ENCODE assay signal across 8 mouse cellular contexts in the genomic region with DNA sequence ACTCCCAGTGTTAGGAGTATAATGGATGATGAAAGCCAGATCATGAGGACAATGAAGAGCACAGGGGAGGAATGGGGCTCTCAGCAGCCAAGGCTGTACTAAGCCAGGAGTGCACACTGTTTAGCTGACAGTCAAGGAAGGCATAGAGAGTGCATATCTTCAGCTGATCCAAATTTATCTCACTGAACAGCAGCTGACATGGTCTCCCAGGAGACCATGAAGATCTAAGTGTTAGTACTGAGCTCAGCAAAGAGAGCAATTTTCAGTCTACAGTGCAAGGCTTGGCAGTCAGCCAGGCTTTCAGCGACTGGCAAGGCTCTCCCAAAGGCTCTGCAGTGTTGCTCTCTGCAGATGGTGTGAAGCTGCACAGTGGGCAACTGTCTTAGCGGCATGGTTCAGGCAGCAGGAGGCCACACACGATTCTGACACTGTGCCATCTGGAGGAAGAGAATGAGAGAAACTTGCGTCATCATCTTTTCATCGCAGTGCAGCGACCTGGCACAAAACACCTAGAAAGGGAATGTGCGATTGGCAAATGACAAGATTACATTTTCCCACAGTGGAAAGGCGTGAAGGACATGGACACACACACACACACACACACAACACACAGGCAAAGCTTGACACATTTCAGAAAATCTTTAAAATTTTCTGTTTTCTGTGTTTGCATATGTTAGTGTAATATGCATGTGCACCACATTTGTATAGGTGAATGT.
DNase-seq lines count a peak whose midpoint lies in the region; ATAC-seq and TF ChIP-seq lines count a peak whose summit lies in the region.

No protein-coding gene starts in this region.

- intact Hi-C loops in heart, adult 2 months (cut with DNase I): no loop called here

- ATAC-seq in liver, embryonic 12.5 days: no peak
- ATAC-seq in embryonic facial prominence, embryonic 12.5 days (ENCODE audit: insufficient number of reproducible peaks, insufficient read depth, low FRiP score, low TSS enrichment): 0 out of 2 replicates have a peak, but pooled peaks have one; percentile 56
- peak; percentile 32; the same call in 1 of the 2 replicates for ATAC-seq in kidney, embryonic 14.5 days (ENCODE audit: low FRiP score, low TSS enrichment)
- ATAC-seq in liver, embryonic 16.5 days (ENCODE audit: low read depth): peak; percentile 24; the same call in 1 of the 2 replicates

- no peaks in the 10 kb centered on the region for H3K79me2 ChIP-seq in liver, adult 2 months (ENCODE audit: control insufficient read depth, insufficient read depth, low read length)
- no peaks in the 10 kb centered on the region for H3K79me2 ChIP-seq in heart, adult 2 months (replicated peaks; ENCODE audit: control insufficient read depth, insufficient read depth, low read length)

- H3K4me3 ChIP-seq in liver, adult 2 months (ENCODE audit: insufficient read depth, low read depth, low read length): no peak overlapping the region
- no peak overlapping the region for H3K4me3 ChIP-seq in liver, embryonic 12.5 days
- no peak overlapping the region for H3K4me3 ChIP-seq in embryonic facial prominence, embryonic 12.5 days
- H3K4me3 ChIP-seq in heart, adult 2 months: no peak overlapping the region
- no peak overlapping the region for H3K4me3 ChIP-seq in kidney, embryonic 14.5 days (ENCODE audit: low read length)
- no peak overlapping the region for H3K4me3 ChIP-seq in liver, embryonic 16.5 days (ENCODE audit: low read depth, low read length)

- H3K9ac ChIP-seq in liver, adult 2 months (ENCODE audit: low read depth, low read length): no peak overlapping the region
- no peak overlapping the region for H3K9ac ChIP-seq in liver, embryonic 12.5 days
- H3K9ac ChIP-seq in embryonic facial prominence, embryonic 12.5 days: no peak overlapping the region
- no peak overlapping the region for H3K9ac ChIP-seq in heart, adult 2 months (ENCODE audit: low read depth, low read length)
- no peak overlapping the region for H3K9ac ChIP-seq in kidney, embryonic 14.5 days (ENCODE audit: low read depth, low read length)
- no peak overlapping the region for H3K9ac ChIP-seq in liver, embryonic 16.5 days (ENCODE audit: low read depth, low read length)

- 8% methylated on average over 8 of the region's 8 CpGs for WGBS in liver, adult 2 months
- 79% methylated on average over 8 of the region's 8 CpGs for WGBS in liver, embryonic 12.5 days (ENCODE audit: insufficient replicate concordance)
- WGBS in embryonic facial prominence, embryonic 12.5 days: 77% methylated on average over 8 of the region's 8 CpGs
- WGBS in heart, adult 2 months: 25% methylated on average over 8 of the region's 8 CpGs
- 86% methylated on average over 8 of the region's 8 CpGs for WGBS in kidney, embryonic 14.5 days
- 68% methylated on average over 8 of the region's 8 CpGs for WGBS in liver, embryonic 16.5 days (ENCODE audit: insufficient replicate concordance)

- peak; percentile 78 for DNase-seq in liver, adult 2 months (ENCODE audit: extremely low read depth, low read depth, low spot score)
- peak; percentile 54 to 71 for DNase-seq in heart, adult 2 months
- peak; percentile 33 for DNase-seq in ovary, postnatal 14 days (ENCODE audit: low spot score)
- peak; percentile 39 for DNase-seq in thymus, postnatal 4 days

- no peak for TF ChIP-seq EP300 in heart, adult 2 months (IDR thresholded peaks at IDR 0.05; ENCODE audit: insufficient read depth, low read depth, low read length)

- H3K4me2 ChIP-seq in liver, embryonic 12.5 days: no peak overlapping the region
- no peak overlapping the region for H3K4me2 ChIP-seq in embryonic facial prominence, embryonic 12.5 days (replicated peaks)
- H3K4me2 ChIP-seq in kidney, embryonic 14.5 days (replicated peaks; ENCODE audit: low read depth, low read length): no peak overlapping the region
- no peak overlapping the region for H3K4me2 ChIP-seq in liver, embryonic 16.5 days (ENCODE audit: low read depth, low read length)

- H3K27ac ChIP-seq in liver, adult 2 months (replicated peaks; ENCODE audit: insufficient read depth, low read depth, low read length): no peak overlapping the region
- no peak overlapping the region for H3K27ac ChIP-seq in liver, embryonic 12.5 days
- 0 out of 2 replicates have a peak overlapping the region, but pooled peaks have one; percentile 11 for H3K27ac ChIP-seq in embryonic facial prominence, embryonic 12.5 days
- no peak overlapping the region for H3K27ac ChIP-seq in heart, adult 2 months
- H3K27ac ChIP-seq in kidney, embryonic 14.5 days (ENCODE audit: low read depth, low read length): no peak overlapping the region
- H3K27ac ChIP-seq in liver, embryonic 16.5 days (ENCODE audit: low read length): no peak overlapping the region

- no peaks in the 10 kb centered on the region for H3K27me3 ChIP-seq in liver, adult 2 months (ENCODE audit: control insufficient read depth, insufficient read depth, low read length)
- no peaks in the 10 kb centered on the region for H3K27me3 ChIP-seq in liver, embryonic 12.5 days (replicated peaks)
- no peaks in the 10 kb centered on the region for H3K27me3 ChIP-seq in embryonic facial prominence, embryonic 12.5 days
- H3K27me3 ChIP-seq in heart, adult 2 months (ENCODE audit: control insufficient read depth, insufficient read depth, low read length): no peaks in the 10 kb centered on the region
- no peaks in the 10 kb centered on the region for H3K27me3 ChIP-seq in kidney, embryonic 14.5 days (ENCODE audit: control insufficient read depth, insufficient read depth, low read length)
- no peaks in the 10 kb centered on the region for H3K27me3 ChIP-seq in liver, embryonic 16.5 days (ENCODE audit: control insufficient read depth, insufficient read depth, low read depth, low read length)

- no peak for TF ChIP-seq CTCF in liver, adult 2 months (IDR thresholded peaks at IDR 0.05; ENCODE audit: low read depth, low read length)
- TF ChIP-seq CTCF in heart, adult 2 months (IDR thresholded peaks at IDR 0.05): no peak

- no peaks in the 10 kb centered on the region for H3K9me3 ChIP-seq in liver, embryonic 12.5 days (replicated peaks)
- no peaks in the 10 kb centered on the region for H3K9me3 ChIP-seq in embryonic facial prominence, embryonic 12.5 days
- H3K9me3 ChIP-seq in kidney, embryonic 14.5 days (ENCODE audit: control insufficient read depth, low read length): no peaks in the 10 kb centered on the region
- H3K9me3 ChIP-seq in liver, embryonic 16.5 days (replicated peaks; ENCODE audit: control insufficient read depth, low read length): no peaks in the 10 kb centered on the region

- peaks cover 7% of the 10 kb centered on the region for H3K4me1 ChIP-seq in liver, adult 2 months (ENCODE audit: control insufficient read depth, insufficient read depth, low read length)
- H3K4me1 ChIP-seq in liver, embryonic 12.5 days: no peaks in the 10 kb centered on the region
- no peaks in the 10 kb centered on the region for H3K4me1 ChIP-seq in embryonic facial prominence, embryonic 12.5 days
- H3K4me1 ChIP-seq in heart, adult 2 months (ENCODE audit: control insufficient read depth, insufficient read depth, low read length): peaks cover 4% of the 10 kb centered on the region
- H3K4me1 ChIP-seq in kidney, embryonic 14.5 days (ENCODE audit: control insufficient read depth, insufficient read depth, low read length): no peaks in the 10 kb centered on the region
- no peaks in the 10 kb centered on the region for H3K4me1 ChIP-seq in liver, embryonic 16.5 days (ENCODE audit: control insufficient read depth, low read depth, low read length)

- TF ChIP-seq POLR2A in liver, adult 2 months (IDR thresholded peaks at IDR 0.05; ENCODE audit: extremely low read depth, insufficient read depth, low read length): no peak
- no peak for TF ChIP-seq POLR2A in heart, adult 2 months (IDR thresholded peaks at IDR 0.05; ENCODE audit: insufficient read depth, low read depth, low read length)

- no peaks in the 10 kb centered on the region for H3K36me3 ChIP-seq in liver, adult 2 months (ENCODE audit: control insufficient read depth, insufficient read depth, low read length)
- H3K36me3 ChIP-seq in liver, embryonic 12.5 days: peaks cover 20% of the 10 kb centered on the region
- H3K36me3 ChIP-seq in embryonic facial prominence, embryonic 12.5 days: peaks cover 3% of the 10 kb centered on the region; the same call in 1 of the 2 replicates
- no peaks in the 10 kb centered on the region for H3K36me3 ChIP-seq in heart, adult 2 months (ENCODE audit: control insufficient read depth, insufficient read depth, low read length)
- peaks cover 3% of the 10 kb centered on the region; the same call in 1 of the 2 replicates for H3K36me3 ChIP-seq in kidney, embryonic 14.5 days (ENCODE audit: control insufficient read depth, insufficient read depth, low read length)
- H3K36me3 ChIP-seq in liver, embryonic 16.5 days (ENCODE audit: control insufficient read depth, insufficient read depth): no peaks in the 10 kb centered on the region
